Mouse (Mus musculus): ENCODE measurements at regions not wholly inside any gene's neighbourhood (a gene's known extent, or its start where the extent isn't known, plus 50 kb on each side); places are given as distances from the start of the nearest gene placed in this dataset.

DNA sequence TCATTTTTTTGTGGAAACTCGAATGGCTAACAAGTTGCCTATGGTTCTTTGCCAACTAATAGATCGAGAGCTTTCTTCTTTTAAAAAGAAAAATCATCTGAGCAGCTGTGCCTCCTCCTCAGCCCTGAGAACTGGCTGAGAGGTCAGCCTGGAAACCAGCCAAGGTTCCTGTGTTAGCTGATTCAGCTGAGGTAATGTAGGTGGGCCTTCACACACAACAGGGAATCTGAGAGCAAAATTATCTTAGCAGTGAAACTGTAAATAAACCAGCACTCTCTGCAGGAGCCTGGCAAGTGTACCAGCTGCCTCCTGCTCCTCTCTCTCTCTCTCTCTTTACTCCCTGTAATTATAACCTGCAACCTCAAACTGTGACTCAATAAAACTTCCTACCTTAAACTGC lies 364.4 kb upstream of the Khdrbs2 start:
- peak; percentile 4 to 7 for DNase-seq (ENCODE audit: low spot score in 2 of 2)

More for the DNA sequence above, 364.4 kb upstream of the Khdrbs2 start:
- intact Hi-C loops (cut with DNase I): no loop called here
